Mouse (Mus musculus) heart, embryonic 16.5 days (tissue): ENCODE measurements around the gene Atr. TPM values are rescaled to one million over a fixed set of nuclear protein-coding genes. Genes with fewer than 3 reads are reported as not detected.
"Not testable (repeated sequence)": the region's sequence is repeated elsewhere in the genome, so short reads cannot be mapped to it uniquely, and the experiment has no call there.

Source experiments
- ATAC-seq: fragments of 200-750 bp; cut with Nextera tagmentation; replicated peaks from 2 replicates; pipeline ENCODE4 v1.8.0; 2017; ENCODE audit warnings: moderate number of reproducible peaks; ENCODE audit not compliant: insufficient read depth, low FRiP score; ENCODE audit errors: extremely low read depth
- H3K27ac ChIP-seq: fragments of 300-500 bp; sonication (generic); 2 replicates; pipeline ENCODE4 v1.5.1; 2014; ENCODE audit warnings: mild to moderate bottlenecking, low read length, control low read depth, moderate library complexity
- H3K27me3 ChIP-seq: fragments of 300-500 bp; sonication (generic); 2 replicates; pipeline ENCODE4 v1.6.1; 2014; ENCODE audit warnings: low read length, mixed read lengths; ENCODE audit not compliant: control insufficient read depth, insufficient read depth
- H3K36me3 ChIP-seq: fragments of 300-500 bp; sonication (generic); 2 replicates; pipeline ENCODE4 v1.6.1; 2014; ENCODE audit not compliant: control insufficient read depth, insufficient read depth
- H3K4me1 ChIP-seq: fragments of 300-500 bp; sonication (generic); 2 replicates; pipeline ENCODE4 v1.6.1; 2014; ENCODE audit warnings: low read length, mixed read lengths; ENCODE audit not compliant: control insufficient read depth, insufficient read depth
- H3K4me2 ChIP-seq: fragments of 300-500 bp; sonication (generic); 2 replicates; pipeline ENCODE4 v1.6.1; 2014; ENCODE audit warnings: low read depth, mild to moderate bottlenecking, control low read depth, low read length
- H3K4me3 ChIP-seq: fragments of 300-500 bp; sonication (generic); 2 replicates; pipeline ENCODE4 v1.5.1; 2014; ENCODE audit warnings: mild to moderate bottlenecking, control low read depth, low read length
- H3K9ac ChIP-seq: fragments of 300-500 bp; sonication (generic); 2 replicates; pipeline ENCODE4 v1.6.1; 2014; ENCODE audit warnings: low read length, control low read depth
- H3K9me3 ChIP-seq: fragments of 300-500 bp; sonication (generic); replicated peaks from 2 replicates; pipeline ENCODE4 v1.6.1; 2016; ENCODE audit warnings: low read length; ENCODE audit not compliant: control insufficient read depth
- WGBS: fragments of 180-500 bp; shearing (Covaris S2); extraction: QIAGEN DNeasy Blood & Tissue Kit; methylation state at CpG from one replicate; pipeline ENCODE4 v1.1.7; 2014; 5-methylcytosine and 5-hydroxymethylcytosine counted together
- polyA plus RNA-seq: library from polyadenylated mRNA; unstranded; fragments of >200 nt; fragmentation: Nextera tagmentation; extraction: Ambion mirVana; gene quantifications from 2 replicates; pipeline ENCODE4 v1.2.1, GENCODE M21; 2015

Gene Atr
- polyA plus RNA-seq, 1 experiment from 2014 or later, result 7.7 TPM

DNA sequence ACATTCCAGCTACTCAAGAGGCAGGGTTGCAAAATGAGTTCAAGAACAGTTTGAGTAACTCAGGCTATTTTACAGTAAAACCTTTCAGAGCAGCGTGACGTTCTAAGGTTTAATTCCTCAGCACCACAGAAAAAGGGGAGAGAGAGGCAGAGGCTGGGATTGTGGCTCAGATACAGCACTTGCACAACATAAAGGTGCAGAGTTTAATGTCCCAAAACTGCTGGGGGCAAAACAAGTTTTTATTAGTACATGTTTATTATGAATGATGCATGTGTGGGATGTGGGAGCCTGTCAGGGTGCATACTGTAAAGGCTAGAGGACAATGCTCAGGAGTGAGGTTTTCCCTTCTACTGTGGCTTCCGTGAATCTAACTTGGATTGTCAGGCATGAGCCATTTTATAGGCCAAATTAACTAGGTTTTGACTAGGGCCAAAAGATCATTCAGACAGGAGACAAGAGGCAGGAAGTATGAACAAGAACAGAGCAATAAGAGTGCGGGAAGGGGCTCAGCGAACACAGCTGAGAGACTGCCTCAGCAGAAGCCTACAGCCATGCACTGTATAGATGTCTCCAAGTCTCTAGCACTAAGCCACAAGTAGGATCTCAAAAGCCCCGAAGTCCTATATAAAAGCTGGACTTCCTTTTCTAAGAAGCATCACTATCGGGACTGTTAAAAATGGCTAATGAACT, 100.8 kb downstream of the Atr start:
- H3K27ac ChIP-seq, result peak overlapping the region; percentile 32; the same call in 1 of the 2 replicates

DNA sequence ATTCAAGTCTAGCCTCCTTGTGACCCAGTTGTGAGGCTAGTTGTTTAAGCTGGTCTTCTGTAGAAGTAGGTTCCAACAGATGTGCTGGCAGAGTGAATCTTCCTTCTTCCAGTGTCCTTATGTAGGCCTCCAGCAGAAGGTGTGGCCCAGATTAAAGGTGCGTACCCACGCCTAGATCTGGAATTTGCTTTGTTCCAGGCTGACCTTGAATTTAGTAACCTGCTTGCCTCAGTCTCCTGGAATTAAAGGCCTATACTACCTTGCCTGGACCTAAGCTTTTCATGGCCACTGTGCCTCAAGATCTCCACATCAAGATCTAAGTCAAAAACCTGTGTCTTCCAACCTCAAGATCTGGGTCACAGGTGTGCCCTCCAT, 101.3 kb downstream of the Atr start:
- not testable (repeated sequence) for H3K36me3 ChIP-seq, H3K4me3 ChIP-seq, H3K9ac ChIP-seq, H3K27me3 ChIP-seq, H3K4me1 ChIP-seq, H3K9me3 ChIP-seq, ATAC-seq, H3K4me2 ChIP-seq
- peak overlapping the region; percentile 39; the same call in 1 of the 2 replicates for H3K27ac ChIP-seq
- WGBS, result 91% methylated on average over 2 of the region's 2 CpGs

More for the DNA sequence above, 100.8 kb downstream of the Atr start:
- 92% methylated on average over 7 of the region's 7 CpGs for WGBS
- H3K9ac ChIP-seq, result no peak overlapping the region
- H3K4me1 ChIP-seq, result peaks cover 6% of the 10 kb centered on the region
- no peaks in the 10 kb centered on the region for H3K27me3 ChIP-seq
- no peak for ATAC-seq
- no peaks in the 10 kb centered on the region for H3K9me3 ChIP-seq
- no peak overlapping the region for H3K4me3 ChIP-seq
- H3K36me3 ChIP-seq, result no peaks in the 10 kb centered on the region
- no peak overlapping the region for H3K4me2 ChIP-seq

DNA sequence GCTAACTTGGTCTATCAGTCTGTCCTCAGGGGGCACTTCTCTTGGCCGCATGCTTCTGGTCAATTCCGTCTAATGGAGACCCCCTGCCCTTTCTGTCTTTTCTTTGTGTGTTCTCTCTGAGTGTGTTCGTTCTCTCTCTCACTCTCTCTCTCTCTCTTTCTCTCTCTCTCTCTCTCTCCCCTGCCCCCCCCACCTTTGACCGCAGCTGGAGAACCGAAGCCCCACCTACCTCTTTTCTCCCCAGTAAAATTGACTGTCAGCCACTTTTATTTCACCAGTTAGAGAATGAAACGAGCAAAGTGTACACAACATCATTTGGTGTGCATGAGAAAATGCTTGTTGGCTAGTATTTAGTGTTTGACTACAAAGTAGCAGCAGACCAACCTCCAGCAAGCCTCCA, 101.8 kb downstream of the Atr start:
- Histone ChIP-seq H3K9ac (no peak overlapping the region), H3K4me1 (no peaks in the 10 kb centered on the region), H3K4me2 (no peak overlapping the region), H3K9me3 (no peaks in the 10 kb centered on the region), H3K36me3 (no peaks in the 10 kb centered on the region), H3K27me3 (no peaks in the 10 kb centered on the region), H3K27ac (peak overlapping the region; percentile 39; the same call in 1 of the 2 replicates), H3K4me3 (no peak overlapping the region)
- ATAC-seq, result no peak
- whole genome bisulfite sequencing, result 77% methylated on average over 6 of the region's 6 CpGs

DNA sequence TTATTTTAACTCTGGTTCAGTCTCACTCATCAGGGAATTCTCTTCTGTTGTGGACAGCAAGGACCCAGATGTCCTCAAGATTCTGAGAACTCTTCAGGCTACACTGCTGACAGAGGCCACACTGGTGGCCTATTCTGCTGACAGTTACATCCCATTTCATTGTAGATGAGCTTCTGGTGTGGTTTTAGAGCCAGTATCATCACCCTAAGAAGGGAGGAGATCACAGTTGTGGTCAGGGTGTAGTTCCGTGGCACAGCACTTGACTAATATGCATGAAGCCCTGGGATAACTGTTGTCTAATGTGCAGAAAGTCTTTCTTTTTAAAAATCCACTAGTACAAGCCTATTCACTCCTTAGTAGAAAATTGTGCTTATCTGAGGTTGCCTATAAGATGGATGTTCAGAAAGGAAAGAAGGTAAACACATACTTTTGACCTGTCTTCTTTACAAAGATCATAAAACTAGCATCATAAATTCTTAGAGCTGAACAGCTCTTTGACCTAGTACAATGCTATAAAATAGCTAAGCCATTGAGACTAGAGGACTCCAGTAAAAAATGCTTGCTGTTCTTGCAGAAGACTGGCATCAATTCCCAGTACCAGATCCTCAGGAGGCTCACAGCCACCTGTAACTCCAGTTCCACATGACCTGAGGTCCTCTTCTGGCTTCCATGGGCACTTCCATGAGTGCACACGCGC, 102.5 kb downstream of the Atr start:
- H3K4me2 ChIP-seq, result no peak overlapping the region
- no peak overlapping the region; the same call in 1 of the 2 replicates for H3K27ac ChIP-seq
- no peaks in the 10 kb centered on the region for H3K27me3 ChIP-seq
- WGBS, result 88% methylated on average over 3 of the region's 3 CpGs
- no peaks in the 10 kb centered on the region for H3K4me1 ChIP-seq
- H3K9me3 ChIP-seq, result no peaks in the 10 kb centered on the region
- H3K4me3 ChIP-seq, result no peak overlapping the region
- no peak overlapping the region for H3K9ac ChIP-seq
- H3K36me3 ChIP-seq, result 0 out of 2 replicates have a peak, but pooled peaks cover 3% of the 10 kb centered on the region
- ATAC-seq, result no peak

DNA sequence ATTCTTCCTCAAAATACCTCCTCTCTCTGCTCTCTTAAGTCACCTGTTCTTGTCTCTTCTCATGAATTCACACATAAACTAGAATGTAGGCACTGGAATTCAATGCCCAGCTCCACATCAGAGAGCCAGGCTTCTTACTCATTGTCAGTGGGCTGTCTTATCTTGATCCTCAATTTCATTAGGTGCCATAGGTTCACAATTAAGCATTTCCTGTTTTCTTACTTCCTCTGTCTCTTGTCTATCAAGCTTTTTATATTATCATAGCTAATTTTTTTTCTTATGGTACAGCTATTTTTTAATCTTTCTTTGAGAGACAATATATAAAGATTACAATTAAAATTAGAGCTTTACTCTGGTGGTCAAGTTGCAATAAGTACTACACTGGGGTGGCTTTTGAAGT, 103.7 kb downstream of the Atr start:
- Histone ChIP-seq H3K27me3 (no peaks in the 10 kb centered on the region), H3K9ac (no peak overlapping the region), H3K4me1 (no peaks in the 10 kb centered on the region), H3K36me3 (0 out of 2 replicates have a peak, but pooled peaks cover 3% of the 10 kb centered on the region), H3K9me3 (no peaks in the 10 kb centered on the region), H3K27ac (no peak overlapping the region), H3K4me3 (no peak overlapping the region), H3K4me2 (no peak overlapping the region)
- no peak for ATAC-seq

DNA sequence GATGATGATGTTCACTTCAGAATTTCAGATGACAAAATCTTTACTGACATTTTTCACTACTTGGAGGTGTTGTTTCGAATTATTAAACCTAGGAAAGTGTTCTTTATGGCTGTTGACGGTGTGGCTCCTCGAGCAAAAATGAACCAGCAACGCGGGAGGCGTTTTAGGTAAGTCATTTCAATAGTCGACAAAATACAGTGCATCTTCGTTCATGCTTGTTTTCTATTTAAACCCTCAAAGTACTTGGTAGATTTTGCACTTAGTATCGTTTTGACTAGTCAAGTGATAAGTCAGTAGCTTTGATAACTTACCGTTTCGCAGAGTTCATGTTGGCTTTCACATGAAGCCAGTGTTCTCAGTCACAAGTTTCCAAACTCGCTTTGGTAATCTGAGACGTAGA, 106.6 kb downstream of the Atr start:
- Histone ChIP-seq H3K4me3 (no peak overlapping the region), H3K27ac (no peak overlapping the region)

DNA sequence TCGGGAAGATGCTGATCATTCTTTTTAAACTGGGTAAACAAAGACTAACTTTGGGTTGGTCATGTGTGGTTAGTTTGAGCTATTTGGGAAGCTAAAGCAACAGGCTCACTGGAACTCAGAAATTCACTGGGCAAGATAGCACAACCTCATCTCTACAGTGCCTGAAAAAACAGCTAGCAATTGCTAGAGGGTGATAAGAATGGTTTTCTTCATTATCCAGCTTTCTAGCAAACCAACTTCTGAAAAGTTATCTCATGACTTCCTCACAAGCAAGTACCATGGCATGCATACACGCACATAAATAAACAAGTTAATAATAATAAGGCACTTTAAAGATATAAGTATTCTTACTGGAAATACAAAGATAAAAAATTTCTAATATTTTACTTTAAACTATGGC, 120.9 kb downstream of the Atr start:
- Histone ChIP-seq H3K27ac (no peak overlapping the region), H3K27me3 (no peaks in the 10 kb centered on the region), H3K36me3 (peaks cover 48% of the 10 kb centered on the region), H3K4me3 (no peak overlapping the region), H3K4me2 (no peak overlapping the region), H3K4me1 (no peaks in the 10 kb centered on the region), H3K9ac (no peak overlapping the region), H3K9me3 (no peaks in the 10 kb centered on the region)
- no peak for ATAC-seq
- 84% methylated on average over 2 of the region's 2 CpGs for WGBS

More for the DNA sequence above, 106.6 kb downstream of the Atr start:
- Histone ChIP-seq H3K9me3 (no peaks in the 10 kb centered on the region), H3K9ac (no peak overlapping the region), H3K4me2 (no peak overlapping the region), H3K36me3 (peaks cover 12% of the 10 kb centered on the region), H3K27me3 (no peaks in the 10 kb centered on the region), H3K4me1 (no peaks in the 10 kb centered on the region)
- ATAC-seq, result no peak
- WGBS, result 94% methylated on average over 13 of the region's 13 CpGs

DNA sequence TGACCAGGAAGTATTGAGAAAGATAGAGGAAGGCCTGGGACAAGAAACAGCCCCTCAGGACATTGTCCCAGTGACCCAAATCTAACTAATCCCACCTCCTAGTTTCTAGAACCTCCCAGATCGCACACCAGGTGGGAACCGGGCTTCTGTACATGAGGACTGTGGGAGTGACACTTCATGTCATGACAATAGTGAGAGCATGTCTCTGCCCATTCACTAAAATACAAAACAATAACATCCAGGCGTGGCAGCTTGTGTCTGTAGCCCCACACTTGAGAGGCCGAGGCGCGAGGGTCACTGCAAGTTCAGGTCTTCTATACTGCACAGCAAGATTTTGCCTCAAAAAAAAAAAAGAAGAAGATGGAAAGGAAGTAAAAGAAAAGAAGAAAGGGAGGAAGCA, 122.5 kb downstream of the Atr start:
- no peaks in the 10 kb centered on the region for H3K27me3 ChIP-seq

DNA sequence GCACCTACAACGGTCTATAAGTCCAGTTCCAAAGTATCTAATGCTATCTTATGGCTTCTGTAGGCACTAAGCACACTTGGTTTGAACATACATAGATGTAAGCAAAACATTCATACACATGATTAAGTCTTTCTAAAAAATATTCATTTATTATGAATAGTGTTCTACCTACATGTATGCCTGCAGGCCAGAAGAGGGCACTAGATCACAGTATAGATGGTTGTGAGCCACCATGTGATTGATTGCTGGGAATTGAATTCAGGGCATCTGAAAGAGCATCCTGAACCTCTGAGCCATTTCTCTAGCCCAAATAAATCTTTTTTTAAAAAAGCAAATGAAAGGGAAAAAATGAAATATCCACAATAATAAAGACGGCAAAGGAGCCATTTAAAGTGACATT, 134.9 kb downstream of the Atr start:
- H3K4me3 ChIP-seq, result no peak overlapping the region
- no peak for ATAC-seq
- H3K36me3 ChIP-seq, result peaks cover 34% of the 10 kb centered on the region
- no peaks in the 10 kb centered on the region for H3K9me3 ChIP-seq
- WGBS, result 95% methylated on average over 2 of the region's 2 CpGs
- H3K4me1 ChIP-seq, result no peaks in the 10 kb centered on the region
- H3K27ac ChIP-seq, result no peak overlapping the region
- no peaks in the 10 kb centered on the region for H3K27me3 ChIP-seq
- H3K4me2 ChIP-seq, result no peak overlapping the region
- no peak overlapping the region for H3K9ac ChIP-seq

More for the DNA sequence above, 122.5 kb downstream of the Atr start:
- Histone ChIP-seq H3K9me3 (no peaks in the 10 kb centered on the region), H3K4me1 (no peaks in the 10 kb centered on the region), H3K4me3 (no peak overlapping the region), H3K4me2 (no peak overlapping the region), H3K9ac (no peak overlapping the region), H3K36me3 (peaks cover 45% of the 10 kb centered on the region), H3K27ac (no peak overlapping the region)
- WGBS, result 89% methylated on average over 6 of the region's 6 CpGs
- no peak for ATAC-seq
